Mouse (Mus musculus) natural killer cell, adult 2 months (primary cell): Measurements from ENCODE around the gene Pard3.

ENCODE experiments used
- DNase-seq, 2 experiments: peaks; one replicate each; pipeline ENCODE4 v3.0.0; 2022; ENCODE audit warnings: low spot score in 2 of 2

Gene Pard3

GRCm38 (mm10) chr8:127230233-127230595, 166.5 kb downstream of the Pard3 start:
- no peak for DNase-seq

- no peak for DNase-seq
These were observed 179.7 kb downstream of the Pard3 start for GRCm38 (mm10) chr8:127243351-127243750.

GRCm38 (mm10) chr8:127243841-127244240, 180.1 kb downstream of the Pard3 start:
- DNase-seq = no peak

- no peak for DNase-seq
These were observed 187.1 kb downstream of the Pard3 start for GRCm38 (mm10) chr8:127250746-127251145.

GRCm38 (mm10) chr8:127251476-127251875, 187.8 kb downstream of the Pard3 start:
- no peak for DNase-seq

- DNase-seq = no peak
These were observed 188.3 kb downstream of the Pard3 start for GRCm38 (mm10) chr8:127251985-127252384.

GRCm38 (mm10) chr8:127254625-127255024, 190.9 kb downstream of the Pard3 start:
- DNase-seq = no peak

DNA sequence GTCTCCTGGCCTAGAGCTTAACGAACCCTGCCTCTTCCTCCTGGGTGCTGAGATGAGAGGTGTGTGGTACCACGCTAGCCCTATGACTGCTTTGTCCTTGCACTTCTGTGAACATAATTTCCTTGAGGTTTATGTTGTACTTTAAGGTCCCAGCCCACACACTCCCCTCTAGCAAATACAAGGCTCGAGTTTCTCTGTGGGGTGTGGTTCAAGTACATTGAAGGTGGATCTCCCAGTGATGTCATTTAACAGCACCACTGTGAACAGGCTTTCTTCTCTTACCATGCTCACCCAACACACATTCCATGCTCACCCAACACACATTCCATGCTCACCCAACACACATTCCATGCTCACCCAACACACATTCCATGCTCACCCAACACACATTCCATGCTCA, 193.4 kb downstream of the Pard3 start:
- no peak for DNase-seq

GRCm38 (mm10) chr8:127261051-127261450, 197.4 kb downstream of the Pard3 start:
- no peak for DNase-seq

DNA sequence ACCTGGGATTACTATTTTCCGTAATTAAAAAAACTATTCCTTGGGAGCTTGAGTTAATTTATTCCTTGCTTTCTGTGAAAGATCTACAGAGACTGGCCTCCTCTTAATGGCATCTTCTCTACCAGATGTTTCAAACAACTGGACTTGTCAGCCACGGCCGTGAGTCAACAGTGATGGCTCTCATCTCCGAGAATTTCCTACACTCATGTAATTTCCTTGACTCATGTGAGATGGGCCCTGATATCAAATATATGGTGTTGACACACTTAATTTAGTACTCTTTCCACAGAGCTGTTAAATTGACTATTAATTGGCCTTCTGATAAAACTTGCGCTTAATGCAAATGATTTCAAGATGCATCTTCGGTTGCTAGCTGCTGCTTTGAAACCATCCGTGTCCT, 198.3 kb downstream of the Pard3 start:
- no peak for DNase-seq

DNA sequence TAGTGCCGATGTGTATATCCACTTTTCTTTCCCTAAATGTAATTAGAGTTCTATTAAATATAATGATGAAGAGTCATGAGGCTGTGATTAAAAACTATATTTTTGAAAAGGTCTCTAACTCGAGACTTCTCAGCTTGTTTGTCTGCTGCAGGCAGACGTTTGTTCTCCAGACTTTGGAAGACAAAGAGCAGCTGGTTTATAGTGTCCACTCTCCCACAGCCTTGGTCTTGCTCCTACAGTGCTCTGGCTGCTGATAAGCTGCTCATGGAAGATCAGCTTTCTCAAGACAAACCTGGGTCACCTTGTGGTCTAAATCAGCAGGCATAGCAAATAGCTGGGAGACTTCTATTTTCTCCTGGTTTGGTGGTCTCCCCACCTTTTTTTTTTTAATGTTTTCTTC, 198.7 kb downstream of the Pard3 start:
- DNase-seq = no peak

DNA sequence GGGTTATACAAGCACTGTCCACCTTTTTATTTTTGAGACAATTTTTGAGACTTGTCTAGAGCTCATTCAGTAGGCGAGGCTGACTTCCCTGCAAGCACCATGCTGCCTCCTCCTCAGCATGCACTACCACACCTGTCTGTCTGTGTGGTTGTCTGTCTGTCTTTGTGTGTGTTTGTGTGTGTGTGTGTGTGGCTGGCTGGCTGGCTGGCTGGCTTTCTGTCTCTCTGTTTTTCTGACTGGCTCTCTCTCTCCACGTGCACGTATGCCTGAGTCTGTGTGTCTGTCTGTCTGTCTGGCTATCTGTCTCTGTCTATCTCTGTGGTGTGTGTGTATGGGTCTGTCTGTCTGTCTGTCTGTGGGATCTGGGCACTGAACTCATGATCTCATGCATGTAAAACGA, 199.2 kb downstream of the Pard3 start:
- no peak for DNase-seq

- no peak for DNase-seq
These were observed 199.8 kb downstream of the Pard3 start for GRCm38 (mm10) chr8:127263457-127263856.

DNA sequence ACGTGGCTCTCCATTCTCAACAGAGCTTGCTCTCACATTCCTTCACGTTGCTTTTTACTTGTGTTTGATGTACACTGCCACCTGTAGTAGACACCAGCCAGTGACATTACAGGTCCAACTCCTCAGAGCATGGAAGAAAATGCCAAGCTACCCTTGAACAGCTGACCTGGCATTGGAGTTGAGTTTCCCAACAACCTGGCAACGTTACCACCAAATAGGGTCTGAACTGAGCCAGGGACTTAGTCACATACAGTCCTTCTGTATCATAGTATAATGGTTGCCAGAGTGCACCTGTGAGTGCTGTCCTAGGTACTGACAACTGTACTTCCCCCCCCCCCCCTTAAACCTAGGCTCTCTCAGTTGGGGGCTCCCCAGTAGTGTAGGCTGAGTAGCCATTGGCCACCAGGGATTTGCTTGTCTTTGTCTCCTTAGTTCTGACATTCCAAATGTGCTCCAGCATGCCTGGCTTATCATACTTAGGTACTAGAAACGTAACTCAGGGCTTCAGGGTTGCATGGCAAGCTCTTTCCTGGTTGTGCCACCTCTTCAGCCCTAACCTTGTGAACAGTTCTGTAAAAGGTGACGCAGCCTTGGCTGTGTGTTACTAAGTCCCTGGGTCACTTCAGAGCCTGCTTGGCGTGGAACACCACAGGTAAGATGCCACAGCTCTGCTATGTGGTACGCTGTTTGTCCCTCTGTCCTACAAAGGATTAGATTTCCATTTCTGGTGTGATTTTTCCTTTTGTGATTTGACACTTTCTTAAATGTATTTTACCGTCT, 201.2 kb downstream of the Pard3 start:
- no peak for DNase-seq

GRCm38 (mm10) chr8:127266777-127267176, 203.1 kb downstream of the Pard3 start:
- DNase-seq = no peak

DNA sequence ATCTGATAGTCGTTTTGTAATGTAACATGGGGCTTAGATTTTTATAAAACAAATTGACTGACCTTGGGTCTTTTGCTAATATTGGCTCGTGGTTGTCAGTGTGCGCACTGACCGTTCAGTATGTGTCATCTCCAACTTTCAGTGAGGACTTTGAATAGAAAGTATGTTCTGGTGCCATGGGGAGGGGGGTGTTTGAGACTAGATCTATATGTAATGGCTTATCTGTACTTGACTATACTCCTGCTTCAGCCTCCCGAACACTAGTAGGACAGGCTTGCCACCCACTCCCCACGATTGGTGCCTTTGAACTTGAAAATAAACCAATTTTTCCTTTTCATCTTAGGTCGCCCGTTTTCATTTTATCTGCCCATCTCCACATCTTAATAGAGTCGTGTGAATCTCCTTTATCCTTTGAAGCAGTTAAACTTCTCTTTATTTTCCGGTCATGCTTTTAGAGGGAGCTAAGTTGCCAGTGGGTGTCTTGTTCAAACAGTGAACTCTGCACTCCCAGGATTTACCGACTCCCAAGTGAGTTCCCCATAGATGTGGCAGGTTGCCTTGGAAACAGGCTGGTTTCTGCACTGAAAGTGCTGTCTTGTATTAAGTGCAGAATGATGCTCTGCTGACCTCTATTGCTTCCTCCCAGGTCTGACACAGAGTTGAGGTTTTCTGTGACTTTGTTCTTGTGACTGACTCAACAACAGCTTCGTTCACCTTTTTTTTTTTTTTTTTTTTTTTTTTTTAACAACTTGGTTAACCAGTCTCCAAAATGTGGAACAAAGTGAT, 204.7 kb downstream of the Pard3 start:
- DNase-seq = no peak

DNA sequence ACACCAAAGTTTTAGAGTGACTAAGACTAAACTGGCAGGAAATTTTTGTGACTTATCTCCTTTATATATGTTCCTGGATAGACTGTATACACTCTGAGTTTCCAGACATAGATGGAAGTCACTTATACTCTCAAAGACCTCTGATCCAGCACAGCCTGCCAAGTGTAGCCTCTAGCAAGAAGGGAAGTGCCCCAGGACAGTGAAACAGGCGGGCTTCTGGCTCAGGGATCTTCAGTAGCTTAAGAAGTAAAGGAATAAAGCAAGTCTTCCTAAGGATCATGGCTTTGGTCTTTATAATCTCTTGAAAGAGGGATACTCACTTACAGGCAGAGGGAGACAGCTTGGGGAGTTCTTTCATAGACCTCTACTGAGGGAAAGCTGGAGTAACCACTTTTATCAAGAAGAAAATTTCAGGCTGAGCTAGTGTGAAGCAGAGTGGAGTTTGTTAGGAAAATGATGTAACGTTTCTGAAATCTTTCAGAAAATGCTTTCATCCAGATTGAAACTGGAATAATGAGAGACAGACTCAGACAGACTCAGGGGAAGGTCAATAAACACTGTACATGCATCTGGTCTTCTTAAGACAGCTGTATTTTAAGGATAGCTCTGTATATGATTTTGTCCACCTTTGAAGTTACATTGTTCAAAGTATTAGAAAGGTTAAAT, 205.5 kb downstream of the Pard3 start:
- DNase-seq = no peak

- no peak for DNase-seq
These were observed 207.5 kb downstream of the Pard3 start for GRCm38 (mm10) chr8:127271186-127271585.

DNA sequence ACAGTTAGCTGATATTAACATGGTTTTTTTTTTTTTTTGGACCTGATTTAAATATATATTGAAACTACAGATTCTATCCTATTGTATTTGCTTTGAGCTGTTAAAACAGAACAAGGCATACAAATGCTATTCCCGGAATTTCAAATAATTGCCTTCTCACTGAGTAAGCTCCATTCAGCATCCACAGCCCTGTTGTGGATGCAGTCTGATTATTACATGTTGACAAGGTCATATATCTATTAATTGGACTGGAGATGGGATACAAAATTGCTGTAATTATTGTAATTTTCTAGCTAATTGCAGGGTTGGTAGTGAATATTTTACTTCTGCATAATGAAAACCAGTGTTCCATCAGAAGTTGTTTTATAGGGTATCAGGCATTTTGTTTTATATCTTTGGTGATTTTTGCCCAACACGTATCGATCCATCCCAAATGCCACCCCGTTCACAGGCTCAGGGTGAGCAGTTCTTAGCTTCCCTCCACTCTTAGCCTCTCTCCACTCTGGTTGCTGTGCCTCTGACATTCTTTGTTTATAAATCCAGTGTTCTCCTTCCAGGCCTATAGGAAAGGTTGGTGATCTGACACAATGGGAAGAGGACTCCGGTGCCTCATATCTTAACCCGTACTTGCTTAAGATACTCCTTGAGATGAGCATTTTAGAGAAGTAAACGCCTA, 216.7 kb downstream of the Pard3 start:
- no peak for DNase-seq

DNA sequence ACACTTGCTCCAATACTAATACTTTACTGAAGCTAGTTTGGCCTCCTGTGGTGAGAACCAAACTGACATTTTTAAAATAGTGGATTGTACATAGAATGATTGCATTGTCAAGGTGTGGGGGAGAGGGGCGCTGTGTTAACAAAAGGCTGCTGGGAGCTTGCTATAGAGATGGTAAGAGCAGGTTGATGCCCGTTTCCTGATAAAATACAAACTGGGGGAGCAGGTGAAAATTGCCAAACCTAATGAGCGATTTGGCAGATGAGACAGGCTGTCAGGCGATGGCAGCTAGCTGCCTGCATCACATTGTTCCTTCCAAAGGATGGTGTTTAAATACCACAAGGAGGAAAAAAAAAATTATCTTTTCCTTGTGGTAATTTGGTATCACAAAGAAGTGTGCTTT, 217.3 kb downstream of the Pard3 start:
- DNase-seq = no peak

DNA sequence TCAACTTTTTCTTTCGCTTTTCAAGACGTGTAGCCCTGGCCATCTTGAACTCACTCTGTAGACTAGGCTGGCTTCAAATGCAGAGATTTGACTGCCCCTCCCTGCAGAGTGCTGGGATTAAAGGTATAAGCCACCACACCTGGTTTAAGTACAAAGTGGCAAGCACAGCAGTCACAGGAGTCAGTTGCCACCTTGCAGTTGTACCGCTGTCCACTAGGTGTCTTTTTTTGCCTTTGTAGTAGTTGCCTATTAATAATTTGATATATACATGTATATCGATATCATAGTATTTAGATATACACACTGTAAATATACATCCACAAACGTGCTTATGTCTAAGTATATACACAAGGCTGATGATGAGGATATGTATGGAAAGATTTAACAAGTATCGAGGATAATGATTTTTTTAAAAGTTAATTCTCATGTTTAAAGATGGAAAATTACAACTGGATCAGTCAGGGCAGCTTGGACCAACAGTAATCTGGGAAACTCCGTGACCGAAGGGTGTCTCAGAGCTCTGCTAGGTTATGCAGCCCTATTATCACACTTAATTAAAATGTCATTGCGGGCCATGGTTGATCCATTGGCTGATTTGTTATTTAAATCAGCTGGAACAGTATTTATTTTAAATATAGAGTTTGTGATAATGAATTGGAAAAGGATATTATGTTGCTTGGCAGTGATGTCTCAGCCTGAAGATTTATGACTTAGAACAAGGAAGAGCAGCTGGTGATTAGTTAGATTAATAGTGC, 220.9 kb downstream of the Pard3 start:
- no peak for DNase-seq
